8 mouse cellular contexts compared by ENCODE assay signal in the genomic region with DNA sequence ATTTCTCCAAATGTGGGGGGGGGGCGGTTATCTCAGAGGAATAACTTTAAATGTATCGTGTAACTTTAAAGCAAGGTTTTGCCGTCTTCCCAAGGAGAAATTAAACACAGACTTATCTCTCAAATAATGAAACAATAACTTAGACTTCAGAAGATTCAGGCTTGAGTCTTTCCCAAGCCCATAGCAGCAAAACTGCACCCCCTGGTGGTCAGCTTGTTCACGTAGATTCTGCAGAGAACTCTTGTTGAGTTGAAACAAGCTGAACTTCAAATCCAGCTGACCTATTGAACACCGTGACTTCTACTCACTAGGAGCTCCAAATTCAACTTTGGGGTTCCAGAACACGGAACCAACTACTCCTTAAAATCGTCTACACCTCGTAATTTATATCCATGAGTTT. TPM values are rescaled to one million over a fixed set of nuclear protein-coding genes. Genes with fewer than 3 reads are reported as not detected.
DNase-seq lines count a peak whose midpoint lies in the region; ATAC-seq and TF ChIP-seq lines count a peak whose summit lies in the region.
"Had no signal": no experiment of that assay in that cellular context is flagged by ENCODE, and none has a peak within 500 bp of the region (broad histone marks: within the 10 kb centered on the region; RNA-seq: fewer than 3 reads in every experiment).

No protein-coding gene starts in this region.

- no peak for TF ChIP-seq EP300 in stomach, postnatal 0 days (optimal IDR thresholded peaks at IDR 0.05)

- H3K36me3 ChIP-seq in heart, embryonic 10.5 days, result no peaks in the 10 kb centered on the region
- H3K36me3 ChIP-seq in midbrain, postnatal 0 days (ENCODE audit: insufficient read depth, low read length), result no peaks in the 10 kb centered on the region
- H3K36me3 ChIP-seq in stomach, postnatal 0 days (ENCODE audit: control insufficient read depth, insufficient read depth, low read length), result no peaks in the 10 kb centered on the region
- H3K36me3 ChIP-seq: limb, embryonic 13.5 days had no signal

- no peaks in the 10 kb centered on the region for H3K9me3 ChIP-seq in heart, embryonic 10.5 days
- no peaks in the 10 kb centered on the region for H3K9me3 ChIP-seq in midbrain, postnatal 0 days (ENCODE audit: low read length)
- no peaks in the 10 kb centered on the region for H3K9me3 ChIP-seq in stomach, postnatal 0 days (ENCODE audit: control insufficient read depth, low read length)

- no peak for TF ChIP-seq POLR2A in cortical plate, adult 2 months (IDR thresholded peaks at IDR 0.05; ENCODE audit: extremely low read depth, insufficient read depth, low read length)

- ATAC-seq in midbrain, postnatal 0 days (ENCODE audit: low FRiP score), result no peak
- no peak for ATAC-seq in stomach, postnatal 0 days (ENCODE audit: low FRiP score, low TSS enrichment)

- peak; percentile 80 for DNase-seq in ES-CJ7 (ENCODE audit: low read depth, low spot score)
- peak; percentile 83 for DNase-seq in ZHBTc4 (ENCODE audit: low read depth, low spot score)
- DNase-seq in heart, embryonic 10.5 days (ENCODE audit: low spot score), result peak; percentile 85
- peak; percentile 75 for DNase-seq in left cerebral cortex, adult 11 months (ENCODE audit: low spot score)
- DNase-seq in midbrain, postnatal 0 days (ENCODE audit: low spot score), result peak; percentile 94
- peak; percentile 82 for DNase-seq in stomach, postnatal 0 days (ENCODE audit: low spot score)

- H3K9ac ChIP-seq in midbrain, postnatal 0 days (replicated peaks; ENCODE audit: low read length, poor library complexity, severe bottlenecking), result no peak overlapping the region
- H3K9ac ChIP-seq in stomach, postnatal 0 days (ENCODE audit: low read length), result no peak overlapping the region
- H3K9ac ChIP-seq: limb, embryonic 13.5 days had no signal

- 25% methylated on average over 8 of the region's 8 CpGs for WGBS in heart, embryonic 10.5 days
- WGBS in midbrain, postnatal 0 days, result 37% methylated on average over 8 of the region's 8 CpGs
- 16% methylated on average over 8 of the region's 8 CpGs for WGBS in stomach, postnatal 0 days

- no peak overlapping the region for H3K4me3 ChIP-seq in cortical plate, adult 2 months (ENCODE audit: insufficient read depth, low read length)
- H3K4me3 ChIP-seq in heart, embryonic 10.5 days, result no peak overlapping the region
- no peak overlapping the region for H3K4me3 ChIP-seq in midbrain, postnatal 0 days (ENCODE audit: low read depth, low read length)
- H3K4me3 ChIP-seq in stomach, postnatal 0 days (ENCODE audit: low read depth, low read length), result no peak overlapping the region
- H3K4me3 ChIP-seq: limb, embryonic 13.5 days had no signal

- H3K4me1 ChIP-seq in cortical plate, adult 2 months (ENCODE audit: control insufficient read depth, insufficient read depth, low read length), result 0 out of 2 replicates have a peak, but pooled peaks cover 1% of the 10 kb centered on the region
- H3K4me1 ChIP-seq in heart, embryonic 10.5 days, result peaks cover 5% of the 10 kb centered on the region
- peaks cover 4% of the 10 kb centered on the region; the same call in 1 of the 2 replicates for H3K4me1 ChIP-seq in midbrain, postnatal 0 days (ENCODE audit: insufficient read depth, low read length)
- no peaks in the 10 kb centered on the region for H3K4me1 ChIP-seq in stomach, postnatal 0 days (replicated peaks; ENCODE audit: control insufficient read depth, insufficient read depth)

- H3K4me2 ChIP-seq in midbrain, postnatal 0 days (ENCODE audit: low read depth, low read length, poor library complexity, severe bottlenecking), result no peak overlapping the region
- H3K4me2 ChIP-seq in stomach, postnatal 0 days (replicated peaks; ENCODE audit: low read depth), result no peak overlapping the region
- H3K4me2 ChIP-seq: limb, embryonic 13.5 days had no signal

- peak; percentile 81 for TF ChIP-seq CTCF in cortical plate, adult 2 months (IDR thresholded peaks at IDR 0.05; ENCODE audit: extremely low read depth, insufficient read depth, low read length)
- TF ChIP-seq CTCF in midbrain, postnatal 0 days (IDR thresholded peaks at IDR 0.05), result peak; percentile 88
- peak; percentile 92 for TF ChIP-seq CTCF in stomach, postnatal 0 days (IDR thresholded peaks at IDR 0.05; ENCODE audit: low read depth)

- H3K27me3 ChIP-seq in heart, embryonic 10.5 days (ENCODE audit: insufficient read depth, poor library complexity, severe bottlenecking), result peaks cover 15% of the 10 kb centered on the region
- no peaks in the 10 kb centered on the region for H3K27me3 ChIP-seq in midbrain, postnatal 0 days (ENCODE audit: insufficient read depth, low read length)
- no peaks in the 10 kb centered on the region for H3K27me3 ChIP-seq in stomach, postnatal 0 days (ENCODE audit: control insufficient read depth, insufficient read depth, low read length)

- H3K27ac ChIP-seq in cortical plate, adult 2 months (ENCODE audit: insufficient read depth, low read length), result no peak overlapping the region
- H3K27ac ChIP-seq in heart, embryonic 10.5 days, result no peak overlapping the region
- H3K27ac ChIP-seq in midbrain, postnatal 0 days (ENCODE audit: low read depth, low read length), result no peak overlapping the region
- no peak overlapping the region for H3K27ac ChIP-seq in stomach, postnatal 0 days (replicated peaks)
- H3K27ac ChIP-seq: limb, embryonic 13.5 days had no signal

RNA-seq across cellular contexts. Expression of a gene that starts 1.4 kb away (rescaled TPM):
- polyA plus RNA-seq in cortical plate, adult 2 months (2012; rRNA removed), result 38.6 and 42.7 TPM in 2 replicates
- 0.80 and 0.90 TPM in 2 replicates for polyA plus RNA-seq in heart, embryonic 10.5 days (2016; fragmentation: Nextera tagmentation; extraction: Ambion mirVana)
- total RNA-seq in midbrain, postnatal 0 days (2014; rRNA removed), result 29.2 and 32.0 TPM in 2 replicates
- polyA plus RNA-seq in midbrain, postnatal 0 days (2015; fragmentation: Nextera tagmentation; extraction: Ambion mirVana), result 2.7 and 3.3 TPM in 2 replicates
- polyA plus RNA-seq in stomach, postnatal 0 days (2015; fragmentation: Nextera tagmentation; extraction: Ambion mirVana), result 0.42 and 0.47 TPM in 2 replicates
